Mouse (Mus musculus): ENCODE measurements around the gene Gm4297. TPM values are rescaled to one million over a fixed set of nuclear protein-coding genes. Genes with fewer than 3 reads are reported as not detected.
"Not testable (repeated sequence)": the region's sequence is repeated elsewhere in the genome, so short reads cannot be mapped to it uniquely, and the experiment has no call there.

Gm4297 gene
- not detected for total RNA-seq (2021)
- long read RNA-seq, experiment 1, result 0 reads
- long read RNA-seq, experiment 2, result 0 reads

- DNase-seq, result not testable (repeated sequence)
These were observed at the start of gene Gm4297 for GRCm38 (mm10) chrX:24574795-24575194. Gene Gm4297, minus strand, starts transcription at chrX:24574895.

Small RNA genes within 50 kb of the gene (microRNA-seq; reads per million reads assigned to microRNA genes)
- not detected for gene Gm27839
- gene Gm27910, result not detected

Other genes starting within 250 kb of the Gm4297 start
- gene Gm5934, start 74.1 kb downstream of the Gm4297 start, total RNA-seq (2021), result not detected
- gene Gm5935, start 200.3 kb upstream of the Gm4297 start, total RNA-seq (2021), result not detected